Mouse (Mus musculus) cerebral cortex, adult 2 months (tissue): Measurements from ENCODE around the gene Zdhhc11.

Source experiments
- WGBS: fragments of 180-500 bp; shearing (Covaris S2); methylation state at CpG from one replicate; pipeline ENCODE4 v1.1.7; 2018; 5-methylcytosine and 5-hydroxymethylcytosine counted together

Gene Zdhhc11

GRCm38 (mm10) chr13:74008216-74008615 is 44.6 kb downstream of the Zdhhc11 start:
- 53% methylated on average over 2 of the region's 2 CpGs for WGBS

- WGBS = 2% methylated on average over 56 of the region's 56 CpGs
Measured at GRCm38 (mm10) chr13:74008948-74009718, 45.5 kb downstream of the Zdhhc11 start, which contains the start of gene Tppp. Tppp (plus strand) TSS chr13:74009407.

GRCm38 (mm10) chr13:74009791-74010614 is 46.4 kb downstream of the Zdhhc11 start:
- WGBS = 1% methylated on average over 54 of the region's 55 CpGs

GRCm38 (mm10) chr13:74010678-74011077 is 47.0 kb downstream of the Zdhhc11 start:
- WGBS = 3% methylated on average over 3 of the region's 3 CpGs

GRCm38 (mm10) chr13:74015908-74016307 is 52.3 kb downstream of the Zdhhc11 start:
- 76% methylated on average over 4 of the region's 4 CpGs for WGBS

- WGBS = 50% methylated on average over 4 of the region's 4 CpGs
Measured at GRCm38 (mm10) chr13:74017426-74017825, 53.8 kb downstream of the Zdhhc11 start.

- 55% methylated on average over 8 of the region's 8 CpGs for WGBS
Measured at GRCm38 (mm10) chr13:74019006-74019405, 55.4 kb downstream of the Zdhhc11 start.

GRCm38 (mm10) chr13:74025151-74026081 is 61.8 kb downstream of the Zdhhc11 start:
- WGBS = 53% methylated on average over 4 of the region's 4 CpGs

GRCm38 (mm10) chr13:74026215-74026614 is 62.6 kb downstream of the Zdhhc11 start:
- WGBS = 8% methylated on average over 2 of the region's 2 CpGs

GRCm38 (mm10) chr13:74028116-74028515 is 64.5 kb downstream of the Zdhhc11 start:
- WGBS = 59% methylated on average over 2 of the region's 2 CpGs

GRCm38 (mm10) chr13:74029013-74029412 is 65.4 kb downstream of the Zdhhc11 start:
- WGBS = 68% methylated on average over 2 of the region's 2 CpGs

GRCm38 (mm10) chr13:74030691-74031090 is 67.0 kb downstream of the Zdhhc11 start:
- WGBS = 88% methylated on average over 7 of the region's 7 CpGs

GRCm38 (mm10) chr13:74031133-74031532 is 67.5 kb downstream of the Zdhhc11 start:
- 75% methylated on average over 8 of the region's 8 CpGs for WGBS

- 48% methylated on average over 2 of the region's 2 CpGs for WGBS
Measured at GRCm38 (mm10) chr13:74034756-74035155, 71.1 kb downstream of the Zdhhc11 start.

GRCm38 (mm10) chr13:74035776-74036175 is 72.1 kb downstream of the Zdhhc11 start:
- 94% methylated on average over 2 of the region's 2 CpGs for WGBS

- 88% methylated on average over 3 of the region's 3 CpGs for WGBS
Measured at GRCm38 (mm10) chr13:74039926-74040325, 76.3 kb downstream of the Zdhhc11 start.
